Mouse (Mus musculus): ENCODE measurements around the gene Naga.

- TF ChIP-seq CTCF (IDR thresholded peaks at IDR 0.05; ENCODE audit: low read depth), result no peak
- TF ChIP-seq EP300 (IDR thresholded peaks at IDR 0.05; ENCODE audit: low read depth), result no peak
Measured at GRCm38 (mm10) chr15:82319613-82320012, 19.1 kb downstream of the Naga start.
